Mouse (Mus musculus): ENCODE measurements at regions not wholly inside any gene's neighbourhood (a gene's known extent, or its start where the extent isn't known, plus 50 kb on each side); places are given as distances from the start of the nearest gene placed in this dataset.

DNA sequence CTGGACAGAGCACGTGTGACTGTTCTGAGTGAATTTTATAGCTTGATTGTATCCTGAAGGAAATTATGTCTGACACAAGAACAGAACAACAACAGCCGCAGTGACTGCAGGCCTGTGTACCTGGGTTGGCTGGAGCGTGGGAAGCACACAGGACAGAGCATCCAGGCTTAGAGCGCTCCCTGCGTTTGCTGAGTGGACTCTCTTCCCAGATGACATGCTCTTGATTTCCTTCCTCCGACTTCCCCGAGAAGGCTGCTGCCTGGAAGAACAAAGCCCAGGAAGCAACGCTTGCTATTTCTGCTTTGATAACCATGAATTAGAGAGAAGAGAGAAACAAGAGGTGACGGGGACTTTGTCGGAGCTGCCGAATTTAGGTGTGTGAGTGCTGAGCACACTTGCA is 532.2 kb downstream of the 1810013L24Rik start:
- no peak for TF ChIP-seq REST (IDR thresholded peaks at IDR 0.05; ENCODE audit: insufficient read depth, insufficient read length)
- TF ChIP-seq USF1 (IDR thresholded peaks at IDR 0.05; ENCODE audit: low read depth) = no peak
- TF ChIP-seq TCF12 (IDR thresholded peaks at IDR 0.05; ENCODE audit: insufficient read depth, poor library complexity, severe bottlenecking) = no peak
- TF ChIP-seq POLR2A (IDR thresholded peaks at IDR 0.05; ENCODE audit: insufficient read length, low read depth) = no peak
- TF ChIP-seq MAX (IDR thresholded peaks at IDR 0.05; ENCODE audit: low read depth) = no peak
- no peak for TF ChIP-seq MYOD1 (IDR thresholded peaks at IDR 0.05; ENCODE audit: control insufficient read depth in 1 of 3, insufficient read length in 2 of 3, low read depth in 2 of 3)
- no peak for TF ChIP-seq POLR2AphosphoS2 (IDR thresholded peaks at IDR 0.05; ENCODE audit: insufficient read length, low read depth)
- no peak for TF ChIP-seq MYOG (IDR thresholded peaks at IDR 0.05; ENCODE audit: control insufficient read depth in 1 of 3, insufficient read depth in 1 of 3, insufficient read length in 2 of 3, low read depth in 2 of 3)
- no peak for TF ChIP-seq SRF (IDR thresholded peaks at IDR 0.05; ENCODE audit: control insufficient read depth, insufficient read length, low read depth)
- TF ChIP-seq E2F4 (IDR thresholded peaks at IDR 0.05; ENCODE audit: insufficient read depth) = no peak
- TF ChIP-seq TCF3 (IDR thresholded peaks at IDR 0.05; ENCODE audit: insufficient read length, low read depth) = no peak

Data from myocyte (in vitro differentiated cells).